Mouse (Mus musculus) left cerebral cortex, adult 11 months (tissue): ENCODE measurements at regions not wholly inside any gene's neighbourhood (a gene's known extent, or its start where the extent isn't known, plus 50 kb on each side); places are given as distances from the start of the nearest gene placed in this dataset.

ENCODE experiments used
- DNase-seq: peaks from one replicate; pipeline ENCODE4 v3.0.0; 2022; ENCODE audit warnings: low spot score

GRCm38 (mm10) chr3:146337429-146337828, 67.0 kb upstream of the Ssx2ip start:
- no peak for DNase-seq

GRCm38 (mm10) chr3:146337861-146338281, 66.6 kb upstream of the Ssx2ip start:
- no peak for DNase-seq

DNA sequence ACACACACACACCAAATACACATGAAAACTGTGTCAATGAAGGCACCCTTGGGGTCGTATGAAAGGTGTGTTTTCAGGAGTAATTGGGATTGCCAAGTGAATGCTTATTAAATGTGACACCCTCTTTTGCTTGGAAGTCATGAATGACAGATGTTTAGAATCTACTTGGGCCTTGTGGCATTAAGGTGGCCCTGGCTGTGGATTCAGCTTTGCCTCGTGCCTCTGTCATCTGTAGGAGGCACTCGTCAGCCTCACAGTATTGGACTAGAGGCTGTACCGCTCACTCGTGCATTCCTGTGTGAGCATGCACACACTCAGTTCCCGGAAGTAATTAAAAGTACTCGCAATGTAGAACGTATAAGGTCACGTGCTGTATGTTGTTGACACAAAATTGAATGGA, 66.0 kb upstream of the Ssx2ip start:
- no peak for DNase-seq

- DNase-seq = no peak
These were observed 64.0 kb upstream of the Ssx2ip start for GRCm38 (mm10) chr3:146340316-146341055.

DNA sequence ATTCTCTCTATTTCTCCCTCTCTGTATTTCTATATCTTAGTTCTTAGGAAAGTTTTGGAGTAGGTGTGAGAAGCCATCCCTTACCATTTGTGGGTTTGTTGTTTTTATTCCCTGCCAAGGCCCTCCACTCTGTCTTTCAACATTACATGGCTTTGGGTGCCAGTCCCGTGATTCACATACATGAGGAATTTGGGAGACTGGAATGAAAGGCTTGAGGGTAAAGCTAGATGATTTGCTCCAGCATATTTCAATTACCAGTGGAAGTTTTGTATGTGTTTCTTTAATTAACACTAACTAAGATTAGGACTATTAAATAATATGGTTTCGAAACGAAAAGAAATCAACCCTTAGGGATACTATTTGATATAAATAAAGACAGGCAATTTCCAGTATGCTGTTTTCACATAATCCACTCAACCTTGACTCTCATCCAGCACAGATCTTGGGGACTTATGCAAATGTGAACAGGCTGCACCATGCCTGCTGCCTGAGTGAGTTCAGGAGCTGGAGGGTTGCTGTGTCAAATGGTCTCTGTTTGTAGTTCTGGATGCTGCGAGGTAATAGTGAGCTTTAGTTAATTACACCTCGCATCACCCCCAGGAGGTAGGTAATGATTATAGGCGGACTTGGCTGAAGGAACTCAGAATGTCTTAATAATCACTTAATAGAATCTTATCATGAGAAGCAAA, 62.6 kb upstream of the Ssx2ip start:
- no peak for DNase-seq

DNA sequence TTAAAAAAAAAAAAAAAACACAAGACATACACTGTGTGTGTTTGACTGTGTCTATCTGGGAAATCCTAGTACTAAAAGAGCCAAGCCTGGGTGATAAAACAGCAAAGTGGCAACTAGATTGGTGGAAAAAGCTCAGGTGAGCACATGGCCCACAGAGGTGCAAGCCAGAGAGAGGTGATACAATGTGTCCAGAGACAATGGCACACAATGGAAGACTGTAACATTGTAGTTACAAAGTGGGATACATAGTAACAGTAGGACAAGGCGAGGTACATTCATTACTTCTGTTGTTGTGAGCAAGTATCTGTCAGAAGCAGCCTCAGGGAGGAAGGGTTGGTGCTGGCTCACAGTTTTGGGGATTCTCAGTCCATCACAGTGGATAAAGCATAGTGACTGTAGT, 61.7 kb upstream of the Ssx2ip start:
- no peak for DNase-seq

DNA sequence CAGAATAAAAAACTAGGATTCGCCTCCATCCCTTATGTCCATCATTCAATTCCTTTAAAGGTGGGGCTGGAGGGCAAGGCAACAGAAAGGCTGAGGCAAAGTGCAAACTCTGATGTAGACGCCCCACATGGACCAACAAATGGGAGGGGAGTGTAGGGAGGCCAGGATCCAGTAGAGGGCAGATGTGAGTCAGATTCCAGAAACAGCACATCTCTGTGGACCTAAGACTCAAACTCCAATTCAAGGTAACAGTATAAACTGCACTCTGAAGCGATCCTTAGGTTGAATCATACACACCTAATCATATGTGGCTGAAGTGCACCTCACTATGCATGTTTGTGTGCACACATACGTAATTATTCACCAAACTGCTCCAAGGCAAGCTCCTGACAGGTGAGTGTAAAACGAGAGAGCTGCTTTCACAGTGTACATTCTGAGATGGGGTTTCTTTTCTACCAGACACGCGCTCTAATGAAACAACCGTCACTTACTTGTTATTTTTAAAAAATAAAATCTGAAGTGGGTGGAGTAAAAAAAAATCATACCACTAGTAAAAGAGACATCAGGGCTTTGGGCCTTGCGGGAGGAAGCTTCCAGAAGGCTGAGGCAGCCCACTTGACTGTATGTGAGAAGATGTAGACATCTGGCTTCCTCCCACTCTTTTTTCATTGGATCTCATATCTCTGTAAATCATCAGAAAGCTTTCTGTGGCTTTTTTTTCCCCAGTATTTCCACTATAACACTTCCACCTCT, 60.6 kb upstream of the Ssx2ip start:
- peak; percentile 48 for DNase-seq

GRCm38 (mm10) chr3:146344402-146345025, 59.9 kb upstream of the Ssx2ip start:
- no peak for DNase-seq

GRCm38 (mm10) chr3:146345308-146345780, 59.1 kb upstream of the Ssx2ip start:
- no peak for DNase-seq

DNA sequence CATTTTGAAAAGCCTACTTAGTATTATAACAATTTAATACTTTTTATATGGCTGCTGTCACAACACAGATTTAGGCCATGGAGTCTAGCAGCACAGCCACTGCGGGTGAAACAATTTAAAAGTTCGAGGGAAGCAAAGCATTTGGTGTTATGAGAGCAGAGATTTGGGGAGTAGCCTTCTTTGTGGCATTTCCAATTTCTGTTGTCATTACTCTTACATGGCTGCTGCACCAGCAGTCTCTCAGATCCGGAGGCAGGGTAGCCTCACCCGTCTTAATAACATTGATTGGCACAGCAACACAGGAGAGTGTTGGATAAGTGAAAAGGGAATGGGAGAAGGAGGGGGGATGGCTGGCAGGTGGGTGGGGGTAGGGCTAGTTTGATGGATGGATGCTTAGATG, 58.5 kb upstream of the Ssx2ip start:
- DNase-seq = no peak

- no peak for DNase-seq
These were observed 57.1 kb upstream of the Ssx2ip start for GRCm38 (mm10) chr3:146347311-146347710.

DNA sequence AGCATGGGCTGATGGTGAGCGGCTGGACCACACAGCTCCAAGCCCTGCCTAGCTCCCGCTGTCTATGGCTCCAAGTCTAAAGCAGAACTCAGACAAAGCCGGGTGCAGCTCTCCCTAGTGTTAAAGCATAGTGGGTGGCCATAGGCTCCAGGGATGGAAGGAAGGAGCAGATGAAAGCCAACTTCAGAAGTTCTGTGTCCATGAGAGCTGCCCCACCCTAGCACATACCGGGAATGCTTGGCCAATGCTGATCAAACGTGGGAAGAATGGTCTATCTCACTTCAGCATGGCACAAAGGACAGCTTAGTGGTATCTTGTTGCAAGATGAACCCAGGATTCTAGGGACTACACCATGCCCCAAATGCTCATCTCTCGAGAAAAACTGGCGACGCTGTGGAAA, 55.5 kb upstream of the Ssx2ip start:
- no peak for DNase-seq

- no peak for DNase-seq
These were observed 55.0 kb upstream of the Ssx2ip start for GRCm38 (mm10) chr3:146349393-146349792.

GRCm38 (mm10) chr3:146350126-146350525, 54.3 kb upstream of the Ssx2ip start:
- no peak for DNase-seq

GRCm38 (mm10) chr3:146351468-146351867, 53.0 kb upstream of the Ssx2ip start:
- no peak for DNase-seq

- DNase-seq = no peak
These were observed 52.3 kb upstream of the Ssx2ip start for GRCm38 (mm10) chr3:146352187-146352586.

DNA sequence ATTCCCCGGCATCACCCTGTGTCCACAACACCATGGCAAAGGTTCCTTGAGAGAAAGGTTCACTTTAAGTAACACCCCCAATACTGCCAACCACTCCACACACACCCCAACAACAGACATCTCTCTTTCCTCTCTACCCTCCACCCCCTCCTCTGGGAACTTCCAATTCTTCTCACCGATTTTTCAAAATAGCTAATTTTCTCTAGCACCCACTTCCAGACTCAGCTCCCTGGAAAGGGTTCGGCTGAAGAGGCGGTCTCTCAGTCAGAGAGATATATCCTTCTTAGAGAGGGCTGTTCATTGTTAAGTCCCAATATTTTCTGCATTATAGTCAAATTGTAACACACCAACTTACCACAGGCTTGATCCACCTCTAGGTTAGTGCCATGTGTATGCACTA, 50.5 kb upstream of the Ssx2ip start:
- no peak for DNase-seq
